9 mouse cellular contexts compared by ENCODE assay signal in genomic region chr6:93395296-93395695, GRCm38 (mm10).
A peak's percentile ranks its signal among the peaks of the same experiment; 100 is the strongest.
DNase-seq lines count a peak whose midpoint lies in the region; ATAC-seq and TF ChIP-seq lines count a peak whose summit lies in the region.
"Had no signal": no experiment of that assay in that cellular context is flagged by ENCODE, and none has a peak within 500 bp of the region (broad histone marks: within the 10 kb centered on the region; RNA-seq: fewer than 3 reads in every experiment).

No protein-coding gene starts in this region.

- no peak overlapping the region for H3K4me2 ChIP-seq in heart, embryonic 12.5 days
- H3K4me2 ChIP-seq in forebrain, postnatal 0 days (ENCODE audit: low read depth): no peak overlapping the region
- H3K4me2 ChIP-seq: neural tube, embryonic 12.5 days had no signal

- 39% methylated on average over 6 of the region's 6 CpGs for WGBS in heart, embryonic 12.5 days
- whole genome bisulfite sequencing in forebrain, postnatal 0 days: 10% methylated on average over 6 of the region's 6 CpGs
- 44% methylated on average over 6 of the region's 6 CpGs for WGBS in cerebellum, adult 2 months

- H3K9me3 ChIP-seq in heart, embryonic 12.5 days (replicated peaks): no peaks in the 10 kb centered on the region
- H3K9me3 ChIP-seq in forebrain, postnatal 0 days (ENCODE audit: low read length): no peaks in the 10 kb centered on the region
- H3K9me3 ChIP-seq: neural tube, embryonic 12.5 days had no signal

- no peak for ATAC-seq in heart, embryonic 12.5 days (ENCODE audit: insufficient number of reproducible peaks, low FRiP score)
- peak; percentile 72; the same call in 1 of the 2 replicates for ATAC-seq in forebrain, postnatal 0 days
- ATAC-seq in activated CD4-positive, CD25-positive, alpha-beta regulatory T cell, adult 4 months: no peak

- no peak overlapping the region for H3K9ac ChIP-seq in heart, embryonic 12.5 days
- H3K9ac ChIP-seq in forebrain, postnatal 0 days: no peak overlapping the region
- H3K9ac ChIP-seq: neural tube, embryonic 12.5 days had no signal

- no peak overlapping the region for H3K27ac ChIP-seq in heart, embryonic 12.5 days (ENCODE audit: poor library complexity, severe bottlenecking)
- no peak overlapping the region for H3K27ac ChIP-seq in forebrain, postnatal 0 days (ENCODE audit: low read depth, low read length)
- no peak overlapping the region for H3K27ac ChIP-seq in cerebellum, adult 2 months (ENCODE audit: insufficient read depth, low read length)
- H3K27ac ChIP-seq: neural tube, embryonic 12.5 days had no signal

- peak; percentile 21 for DNase-seq in heart, adult 8-10 months (ENCODE audit: low spot score)
- peak; percentile 9 for DNase-seq in adipocyte (ENCODE audit: low spot score)
- DNase-seq in forebrain, postnatal 0 days: peak; percentile 71
- DNase-seq in layer of hippocampus, postnatal 14 days (ENCODE audit: low spot score in 2 of 2): peak; percentile 50 to 63
- DNase-seq in urinary bladder, postnatal 14 days (ENCODE audit: low spot score): no peak
- DNase-seq in cerebellum, adult 2 months: no peak

- H3K27me3 ChIP-seq in heart, embryonic 12.5 days (replicated peaks): no peaks in the 10 kb centered on the region
- H3K27me3 ChIP-seq in forebrain, postnatal 0 days (ENCODE audit: insufficient read depth, low read length): no peaks in the 10 kb centered on the region
- no peaks in the 10 kb centered on the region; the same call in 1 of the 2 replicates for H3K27me3 ChIP-seq in cerebellum, adult 2 months (ENCODE audit: control insufficient read depth, insufficient read depth, low read length)
- H3K27me3 ChIP-seq: neural tube, embryonic 12.5 days had no signal

- H3K4me3 ChIP-seq in heart, embryonic 12.5 days: no peak overlapping the region
- H3K4me3 ChIP-seq in forebrain, postnatal 0 days (ENCODE audit: low read depth, low read length): no peak overlapping the region
- H3K4me3 ChIP-seq in cerebellum, adult 2 months (replicated peaks; ENCODE audit: insufficient read depth, low read depth, low read length): no peak overlapping the region
- H3K4me3 ChIP-seq: neural tube, embryonic 12.5 days had no signal

- no peak for TF ChIP-seq CTCF in forebrain, postnatal 0 days (IDR thresholded peaks at IDR 0.05; ENCODE audit: low read depth)
- no peak for TF ChIP-seq CTCF in cerebellum, adult 2 months (IDR thresholded peaks at IDR 0.05; ENCODE audit: borderline replicate concordance, insufficient read depth, low read depth, low read length)

- no peak for TF ChIP-seq POLR2A in cerebellum, adult 2 months (IDR thresholded peaks at IDR 0.05; ENCODE audit: borderline replicate concordance, insufficient read depth, low read length)

- peaks cover 12% of the 10 kb centered on the region; the same call in 1 of the 2 replicates for H3K4me1 ChIP-seq in heart, embryonic 12.5 days (replicated peaks)
- H3K4me1 ChIP-seq in forebrain, postnatal 0 days (ENCODE audit: insufficient read depth): peaks cover 7% of the 10 kb centered on the region
- H3K4me1 ChIP-seq in cerebellum, adult 2 months (ENCODE audit: control insufficient read depth, insufficient read depth, low read length): no peaks in the 10 kb centered on the region

- H3K36me3 ChIP-seq in heart, embryonic 12.5 days: no peaks in the 10 kb centered on the region
- no peaks in the 10 kb centered on the region for H3K36me3 ChIP-seq in forebrain, postnatal 0 days (ENCODE audit: insufficient read depth)
- H3K36me3 ChIP-seq: neural tube, embryonic 12.5 days had no signal

Comparison
In these comparisons a context has a peak if more than half of its experiments do, and no peak if none do; other contexts are left out.
1. DNase-seq: peak in heart, adult 8-10 months (single experiment), adipocyte (single experiment), forebrain, postnatal 0 days (single experiment) and layer of hippocampus, postnatal 14 days (2 of 2); none in urinary bladder, postnatal 14 days (single experiment) and cerebellum, adult 2 months (0 of 2).